Mouse (Mus musculus) embryo, embryonic 11 days (tissue): ENCODE data around the gene C2cd2l.
A peak's percentile ranks its signal among the peaks of the same experiment; 100 is the strongest.
"Not testable (repeated sequence)": the region's sequence is repeated elsewhere in the genome, so short reads cannot be mapped to it uniquely, and the experiment has no call there.

Source experiments
- DNase-seq: peaks from one replicate; pipeline ENCODE4 v3.0.0-alpha.2; 2015

Gene C2cd2l

DNA sequence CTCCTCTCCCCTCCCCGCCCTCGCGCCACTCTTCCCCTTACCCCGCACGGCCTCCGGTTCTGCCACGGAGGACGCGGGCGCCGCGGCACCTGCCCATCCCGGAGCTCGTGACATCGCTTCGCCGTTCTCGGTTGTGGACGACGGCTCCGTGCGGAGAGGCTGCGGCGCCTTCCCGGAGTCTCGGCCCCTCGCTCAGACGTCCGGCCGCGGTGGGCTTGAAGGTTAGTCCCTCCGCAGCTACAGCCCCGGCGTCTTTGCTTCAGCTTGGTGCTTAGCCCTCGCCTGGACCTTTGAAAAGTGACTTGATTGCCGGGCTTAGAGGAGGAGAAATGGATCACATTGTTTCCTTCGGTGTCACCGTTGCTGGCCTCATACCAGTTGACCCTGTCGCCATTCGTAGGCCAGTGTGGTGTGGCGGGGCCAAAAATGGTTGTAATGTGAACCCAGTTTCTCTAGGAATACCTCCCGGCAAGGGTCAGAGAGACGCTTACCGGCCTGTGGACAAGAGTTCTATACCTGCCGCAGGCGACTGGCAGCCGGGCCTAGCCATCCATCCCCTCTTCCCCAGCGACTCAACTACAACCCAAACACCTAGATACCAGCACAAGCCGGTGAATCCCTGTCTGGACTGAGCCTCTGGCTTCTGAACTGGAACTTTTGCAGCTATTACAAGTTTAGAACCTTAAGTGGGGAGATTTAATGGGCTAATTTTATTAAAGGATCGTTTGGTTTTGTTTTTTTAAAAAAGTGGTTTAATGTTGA is 15.4 kb upstream of the C2cd2l start:
- DNase-seq: peak; percentile 59

DNA sequence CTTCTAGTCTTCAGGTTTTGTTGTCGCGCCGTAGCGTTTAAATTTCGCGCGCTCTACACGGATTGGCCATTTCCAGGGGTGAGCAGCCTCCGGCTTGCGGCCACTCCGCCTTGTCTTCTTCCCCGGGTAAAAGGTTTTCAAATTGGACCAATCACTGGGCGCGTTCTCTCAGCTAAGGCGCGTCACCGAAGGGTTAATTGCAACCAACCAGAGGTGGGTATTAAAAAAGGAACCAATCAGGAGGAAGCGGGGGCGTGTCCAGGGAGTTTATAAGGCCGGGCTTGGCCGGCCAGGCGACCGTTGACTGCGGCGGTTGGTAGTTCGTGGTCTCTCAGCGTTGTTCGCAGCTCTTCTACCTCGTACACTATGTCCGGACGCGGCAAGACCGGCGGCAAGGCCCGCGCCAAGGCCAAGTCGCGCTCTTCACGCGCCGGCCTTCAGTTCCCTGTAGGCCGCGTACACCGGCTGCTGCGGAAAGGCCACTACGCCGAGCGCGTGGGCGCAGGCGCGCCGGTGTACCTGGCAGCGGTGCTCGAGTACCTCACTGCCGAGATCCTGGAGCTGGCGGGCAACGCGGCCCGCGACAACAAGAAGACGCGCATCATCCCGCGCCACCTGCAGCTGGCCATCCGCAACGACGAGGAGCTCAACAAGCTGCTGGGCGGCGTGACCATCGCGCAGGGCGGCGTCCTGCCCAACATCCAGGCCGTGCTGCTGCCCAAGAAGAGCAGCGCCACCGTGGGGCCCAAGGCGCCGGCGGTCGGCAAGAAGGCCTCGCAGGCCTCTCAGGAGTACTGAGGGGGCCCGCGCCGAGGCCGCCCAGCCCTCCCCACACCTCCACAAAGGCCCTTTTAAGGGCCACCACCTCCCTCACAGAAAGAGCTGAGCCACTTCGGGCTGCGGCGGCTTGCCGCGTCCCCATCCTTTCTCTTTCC is 14.6 kb upstream of the C2cd2l start, which contains the start of gene H2afx:
Gene H2afx, plus strand, starts transcription at position 299 of the 935 bp plus-strand sequence.
- DNase-seq: peak; percentile 99

DNA sequence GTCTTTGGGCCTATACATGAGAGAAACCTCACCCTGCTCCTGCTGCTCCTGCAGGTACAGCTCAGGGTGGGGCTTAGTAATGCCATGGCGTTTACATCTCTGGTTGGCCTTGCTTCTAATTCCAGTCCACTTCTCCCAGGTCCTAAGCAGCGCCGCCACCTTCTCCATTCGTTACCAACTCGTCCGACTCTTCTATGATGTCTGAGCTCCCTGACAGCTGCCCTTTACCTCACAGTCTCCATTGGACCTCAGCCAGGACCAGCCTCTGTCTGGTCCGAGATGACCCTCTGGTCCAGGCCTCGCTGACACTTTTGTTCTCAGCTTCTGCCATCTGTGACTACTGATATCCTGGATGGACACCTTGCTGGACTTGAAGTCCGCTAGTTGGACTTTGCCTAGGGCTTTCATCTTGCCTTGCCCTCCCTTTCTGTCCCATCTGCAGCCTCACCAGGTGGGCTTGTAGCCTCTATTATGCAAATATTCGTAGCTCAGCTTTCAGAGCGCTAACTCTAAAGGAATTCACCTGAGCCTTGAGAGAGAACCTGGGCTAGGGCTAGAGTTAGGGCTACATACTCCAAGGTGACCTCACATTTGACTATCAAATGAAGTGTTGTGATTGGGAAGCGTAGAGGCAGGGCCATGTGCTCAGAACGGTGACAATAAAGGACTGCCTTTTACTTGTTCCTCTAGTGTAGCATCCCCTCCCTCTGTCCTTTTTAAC is 13.0 kb upstream of the C2cd2l start:
- no peak for DNase-seq

DNA sequence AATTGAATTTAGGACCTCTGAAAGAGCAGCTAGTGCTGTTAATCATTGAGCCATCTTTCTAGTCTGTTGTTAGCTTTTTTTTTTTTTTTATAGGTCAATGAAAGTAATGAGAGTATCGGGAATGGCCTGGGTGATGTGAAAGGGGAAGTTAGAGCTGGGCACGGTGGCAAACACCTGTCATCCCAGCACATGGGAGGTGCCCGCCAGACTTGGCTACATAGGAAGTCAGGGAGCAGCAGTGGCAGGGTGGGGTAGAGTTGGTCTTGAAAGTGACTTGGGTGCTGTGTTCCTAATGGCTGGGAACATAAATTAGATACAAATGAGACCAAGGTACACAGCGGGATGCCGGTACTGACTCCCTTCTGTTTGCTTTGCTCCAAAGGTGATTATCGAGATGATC is 10.7 kb upstream of the C2cd2l start:
- no peak for DNase-seq

DNA sequence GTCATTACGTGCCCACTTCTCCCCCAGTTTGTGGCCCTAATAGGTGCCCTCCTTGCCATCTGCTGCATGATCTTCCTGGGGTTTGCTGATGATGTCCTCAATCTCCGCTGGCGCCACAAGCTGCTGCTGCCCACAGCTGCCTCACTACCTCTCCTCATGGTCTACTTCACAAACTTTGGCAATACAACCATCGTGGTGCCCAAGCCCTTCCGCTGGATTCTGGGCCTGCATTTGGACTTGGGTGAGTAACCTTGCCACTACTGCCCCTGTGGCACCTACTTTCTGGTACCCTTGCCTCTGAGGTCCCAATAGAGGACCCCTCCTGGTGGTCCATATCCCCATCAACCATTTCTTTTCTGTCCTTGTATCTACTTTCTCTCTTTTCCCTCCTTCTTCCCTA is 7.8 kb upstream of the C2cd2l start:
- no peak for DNase-seq

DNA sequence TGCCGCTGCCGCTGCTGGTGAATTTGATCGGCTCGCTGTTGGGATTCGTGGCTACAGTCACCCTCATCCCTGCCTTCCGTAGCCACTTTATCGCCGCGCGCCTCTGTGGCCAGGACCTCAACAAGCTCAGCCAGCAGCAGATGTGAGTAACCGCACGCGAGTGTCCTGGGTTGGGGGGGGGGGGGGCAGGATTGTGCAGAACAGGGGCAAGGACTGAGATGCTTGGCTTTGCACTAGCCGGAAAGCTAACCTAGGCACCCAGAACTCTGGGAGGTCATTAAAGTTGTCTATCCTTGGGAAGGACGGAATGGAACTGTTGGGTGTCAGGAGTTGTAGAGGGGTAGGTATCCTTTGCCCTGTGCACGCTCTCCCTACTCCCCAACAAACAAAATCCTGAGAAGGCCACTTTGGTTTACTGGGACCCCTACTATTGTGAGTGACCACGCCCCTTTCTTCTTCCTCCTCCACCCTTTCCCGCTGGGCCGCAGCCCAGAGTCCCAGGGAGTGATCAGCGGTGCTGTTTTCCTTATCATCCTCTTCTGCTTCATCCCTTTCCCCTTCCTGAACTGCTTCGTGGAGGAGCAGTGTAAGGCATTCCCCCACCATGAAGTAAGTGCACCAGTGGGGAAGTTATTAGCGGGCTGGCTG is 7.1 kb upstream of the C2cd2l start:
- DNase-seq: peak; percentile 80

DNA sequence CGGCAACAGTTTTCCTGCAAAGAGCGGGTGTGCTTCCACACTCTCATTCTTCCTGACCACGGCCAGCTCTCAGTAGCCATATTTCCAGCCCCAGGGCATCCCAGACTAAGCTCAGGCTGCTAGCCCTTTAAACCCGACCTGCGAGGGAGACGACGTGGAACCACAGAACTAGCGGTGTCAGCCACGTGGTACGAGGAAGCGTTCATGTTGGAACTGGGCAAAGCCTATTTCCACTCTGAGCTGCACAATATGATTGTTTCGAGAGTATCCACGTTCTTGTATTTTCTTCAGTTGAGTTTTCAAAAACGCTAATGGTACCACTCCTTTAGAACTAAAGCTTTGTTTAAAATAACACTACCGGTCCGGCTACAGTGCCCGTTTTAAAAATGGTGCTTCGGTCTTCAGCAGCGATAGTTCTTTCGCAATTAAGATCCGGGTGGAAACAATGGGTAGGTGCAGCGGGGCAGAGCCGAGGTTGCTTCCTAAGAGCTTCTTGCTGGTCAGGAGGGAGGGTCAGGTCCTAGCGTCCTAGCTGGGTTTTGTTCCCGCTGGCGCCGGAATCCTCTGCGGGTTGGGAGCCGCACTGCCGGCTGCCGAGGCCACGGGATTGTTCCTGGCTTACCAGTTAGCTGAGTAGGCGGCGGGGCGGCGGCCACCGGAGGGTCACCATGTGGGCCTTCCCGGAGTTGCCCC is 6.4 kb upstream of the C2cd2l start:
- peak; percentile 91 for DNase-seq

DNA sequence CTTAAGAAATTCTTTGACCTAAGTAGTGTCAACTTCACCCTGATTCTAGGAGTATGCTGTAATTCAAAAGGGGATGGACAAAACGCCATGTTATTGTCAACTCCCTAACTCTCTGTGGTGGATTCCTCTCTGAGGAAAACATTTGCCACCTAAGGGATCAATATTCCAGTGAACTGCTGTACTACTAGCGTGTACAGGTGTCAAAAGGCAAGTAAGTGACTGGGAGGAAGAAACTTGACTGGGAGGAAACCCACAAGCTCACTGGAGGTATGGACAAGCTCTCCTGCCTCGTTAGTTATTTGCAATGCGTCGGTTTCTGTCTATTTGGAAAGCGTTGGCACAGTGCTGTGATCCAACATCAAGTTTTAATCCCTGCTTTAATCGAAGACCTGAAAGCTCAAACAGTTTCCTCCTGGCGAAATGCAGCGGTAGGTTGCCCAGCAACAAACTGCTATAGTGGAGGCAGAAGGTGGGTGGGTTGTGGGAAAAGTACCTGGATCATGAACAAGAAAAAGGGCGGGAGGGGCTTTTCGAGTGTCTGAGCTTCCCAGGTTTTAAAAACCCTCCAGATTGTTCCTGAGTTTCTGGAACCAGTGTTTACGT is 5.8 kb upstream of the C2cd2l start, which contains the start of gene Dpagt1:
Gene Dpagt1, plus strand, starts transcription at position 252 of the 603 bp plus-strand sequence.
- DNase-seq: no peak

DNA sequence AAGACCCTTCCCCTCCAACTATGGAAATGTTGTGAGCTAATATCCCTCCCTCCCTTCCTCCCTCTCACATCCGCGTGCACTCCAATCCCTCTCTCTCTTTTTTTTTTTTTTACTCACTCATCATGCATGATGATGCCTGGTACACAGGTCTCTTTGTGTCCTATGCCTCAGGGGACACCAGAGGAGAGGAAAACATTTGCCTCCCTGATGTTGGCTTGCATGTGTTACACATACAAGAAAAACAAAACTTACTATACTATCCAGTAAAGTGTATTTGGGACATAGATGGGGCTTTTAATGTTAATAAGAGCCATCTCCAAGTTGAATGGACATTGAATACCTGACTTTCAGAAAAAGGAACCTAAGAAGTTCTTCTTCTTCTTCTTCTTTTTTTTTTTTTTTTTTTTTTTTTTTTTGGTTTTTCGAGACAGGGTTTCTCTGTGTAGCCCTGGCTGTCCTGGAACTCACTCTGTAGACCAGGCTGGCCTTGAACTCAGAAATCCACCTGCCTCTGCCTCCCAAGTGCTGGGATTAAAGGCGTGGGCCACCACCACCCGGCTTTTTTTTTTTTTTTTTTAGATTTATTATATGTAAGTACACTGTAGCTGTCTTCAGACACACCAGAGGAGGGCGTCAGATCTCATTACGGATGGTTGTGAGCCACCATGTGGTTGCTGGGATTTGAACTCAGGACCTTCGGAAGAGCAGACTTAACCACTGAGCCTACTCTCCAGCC is 5.1 kb upstream of the C2cd2l start:
- DNase-seq: not testable (repeated sequence)

DNA sequence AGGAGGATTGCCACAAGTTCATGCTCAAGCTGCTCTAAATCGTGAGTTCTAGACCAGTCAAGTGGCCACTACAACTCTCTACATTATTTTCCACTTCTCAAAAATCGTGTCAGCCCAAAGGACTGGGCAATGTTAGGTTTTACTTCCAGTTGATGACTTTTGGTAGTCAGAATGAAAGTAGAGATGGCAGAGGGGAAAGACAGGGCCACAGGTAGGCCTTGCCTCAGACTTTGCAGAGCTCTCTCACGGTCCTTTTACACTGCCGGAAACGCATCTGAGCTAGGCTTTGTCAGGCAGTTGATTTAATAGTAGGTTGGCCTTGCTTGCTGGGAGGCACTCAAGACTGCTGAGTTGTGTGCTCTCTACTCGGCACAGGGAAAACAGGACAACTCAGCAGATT is 4.1 kb upstream of the C2cd2l start:
- DNase-seq: no peak

DNA sequence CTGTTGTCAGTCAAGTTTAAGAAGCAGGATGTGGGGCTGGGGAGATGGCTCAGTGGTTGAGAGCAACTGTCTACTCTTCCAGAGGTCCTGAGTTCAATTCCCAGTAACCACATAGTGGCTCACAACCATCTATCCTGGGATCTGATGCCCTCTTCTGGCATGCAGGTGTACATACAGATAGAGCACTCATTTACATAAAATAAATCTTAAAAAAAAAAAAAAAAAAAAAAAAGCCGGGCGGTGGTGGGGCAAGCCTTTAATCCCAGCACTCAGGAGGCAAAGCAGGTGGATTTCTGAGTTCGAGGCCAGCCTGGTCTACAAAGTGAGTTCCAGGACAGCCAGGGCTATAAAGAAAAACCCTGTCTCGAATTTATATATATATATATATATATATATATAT is 3.6 kb upstream of the C2cd2l start:
- not testable (repeated sequence) for DNase-seq

DNA sequence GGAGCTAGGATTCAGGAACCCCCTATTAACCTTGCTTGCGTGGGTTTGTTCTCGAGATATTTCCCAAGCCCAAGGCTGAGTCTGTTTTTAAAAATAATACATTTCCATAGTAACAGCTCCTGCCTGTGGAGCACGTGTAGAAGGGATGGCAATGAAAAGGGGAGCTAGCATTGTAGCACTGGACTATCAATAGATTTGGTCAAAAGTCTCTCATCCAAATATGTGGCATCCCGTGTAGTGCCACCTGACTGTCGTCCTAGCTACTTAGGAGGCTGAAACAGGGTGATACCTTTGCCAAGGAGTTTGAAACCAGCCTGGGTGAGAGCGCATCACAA is 681 bp upstream of the C2cd2l start:
- DNase-seq: no peak

DNA sequence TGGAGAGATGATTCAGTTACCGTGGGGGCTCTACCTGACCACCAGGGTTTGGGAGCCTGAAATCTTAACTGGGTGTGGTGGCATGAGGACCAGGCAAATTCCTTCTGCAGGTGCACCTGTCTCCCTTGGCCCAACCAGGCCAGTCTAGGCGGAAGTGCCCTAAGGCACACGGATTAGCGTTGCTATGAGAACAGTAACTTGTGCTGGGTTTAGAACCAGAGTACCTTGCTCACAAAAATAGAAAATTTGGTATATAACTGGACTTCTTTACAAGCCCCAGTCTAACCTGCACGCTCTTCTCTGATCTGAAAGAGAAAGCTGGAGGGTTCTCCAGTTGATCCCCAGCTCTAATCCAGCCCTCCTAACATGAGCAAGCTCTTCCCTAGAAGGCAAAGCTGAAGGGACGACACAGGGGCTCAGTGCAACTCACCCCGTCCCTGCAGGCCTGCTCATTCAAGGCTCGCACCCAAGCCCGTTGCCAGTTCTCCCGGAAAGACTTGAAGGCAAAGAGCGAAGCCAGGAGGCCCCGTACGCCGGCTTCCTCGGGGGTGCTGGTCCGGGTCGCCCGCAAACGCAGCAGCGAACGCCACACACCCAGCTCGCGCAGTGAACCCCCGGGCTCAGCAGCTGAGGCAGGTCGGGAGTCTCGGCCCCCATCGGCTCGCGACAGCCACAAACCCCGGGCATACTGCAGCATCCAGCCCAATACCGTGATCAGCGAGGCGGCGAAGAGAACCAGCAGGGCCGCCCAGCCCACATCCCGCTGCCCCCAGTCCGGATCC is 789 bp downstream of the C2cd2l start:
- DNase-seq: peak; percentile 38

DNA sequence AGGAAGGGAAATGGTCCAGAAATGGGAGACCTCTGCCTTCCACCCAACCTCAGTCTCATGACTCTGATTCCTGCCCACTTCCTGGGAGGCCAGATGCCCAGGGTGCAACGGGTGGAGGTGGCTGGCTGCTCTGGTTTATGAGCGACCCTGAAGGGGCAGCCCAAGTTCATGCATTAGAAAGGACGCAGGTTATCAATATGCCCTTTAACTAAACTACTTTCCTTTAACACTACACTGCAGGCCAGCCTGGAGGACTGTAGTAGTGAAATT is 1.3 kb downstream of the C2cd2l start:
- no peak for DNase-seq

DNA sequence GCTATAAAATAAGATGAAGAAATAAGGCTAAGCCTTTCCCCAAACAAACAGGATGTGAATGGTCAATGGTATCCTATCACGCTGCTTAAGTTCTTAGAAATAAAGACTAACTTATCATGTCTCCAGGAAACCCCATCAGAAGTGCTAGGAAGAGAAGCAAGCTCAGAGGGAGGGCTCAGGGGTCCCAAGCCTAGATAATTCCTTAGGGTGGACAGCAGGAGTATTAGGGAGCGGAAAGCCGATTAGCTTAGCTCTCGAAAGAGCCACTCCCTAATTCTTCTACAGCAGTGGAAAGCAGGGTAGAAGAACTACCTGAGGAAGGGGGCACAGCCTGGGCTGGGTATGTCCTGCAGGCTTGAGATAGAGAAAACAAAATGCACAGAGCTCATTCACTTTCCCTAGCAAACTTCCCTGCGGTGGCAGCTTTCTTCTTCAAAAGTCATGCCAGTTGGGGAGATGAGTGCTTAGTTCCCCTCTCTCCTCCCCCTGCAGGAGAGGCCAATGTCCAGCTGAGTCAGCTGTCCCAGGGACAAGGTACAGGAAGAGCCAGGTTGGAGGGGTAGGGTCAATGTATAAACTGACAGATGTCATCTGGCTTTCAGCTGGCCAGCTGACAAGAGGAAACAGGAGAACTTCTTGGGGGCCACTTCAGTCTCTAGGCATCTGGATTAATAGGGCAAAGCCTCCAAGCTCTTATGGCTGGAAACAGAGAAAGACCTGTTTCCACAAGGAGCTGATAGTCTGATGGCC is 1.8 kb downstream of the C2cd2l start:
- no peak for DNase-seq

DNA sequence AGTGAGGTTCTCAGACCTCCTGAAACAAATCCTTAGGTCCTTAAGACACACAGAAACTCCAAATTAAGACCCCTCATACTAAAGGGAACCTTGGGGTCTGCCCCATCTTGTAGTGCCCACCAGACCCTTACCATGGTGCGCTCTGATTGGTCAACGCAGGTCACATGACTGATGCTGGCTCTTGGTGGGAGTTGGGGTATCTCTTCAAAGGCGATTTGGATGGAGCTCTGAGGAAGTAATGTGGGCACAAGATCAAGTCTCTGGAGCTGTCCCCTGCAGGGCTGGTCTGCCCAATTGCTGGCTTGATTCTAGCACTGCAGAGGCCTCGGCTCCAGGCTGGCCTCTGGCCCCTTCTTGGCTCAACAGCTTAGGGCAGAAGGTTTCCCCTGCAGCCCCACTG is 2.6 kb downstream of the C2cd2l start:
- DNase-seq: no peak

DNA sequence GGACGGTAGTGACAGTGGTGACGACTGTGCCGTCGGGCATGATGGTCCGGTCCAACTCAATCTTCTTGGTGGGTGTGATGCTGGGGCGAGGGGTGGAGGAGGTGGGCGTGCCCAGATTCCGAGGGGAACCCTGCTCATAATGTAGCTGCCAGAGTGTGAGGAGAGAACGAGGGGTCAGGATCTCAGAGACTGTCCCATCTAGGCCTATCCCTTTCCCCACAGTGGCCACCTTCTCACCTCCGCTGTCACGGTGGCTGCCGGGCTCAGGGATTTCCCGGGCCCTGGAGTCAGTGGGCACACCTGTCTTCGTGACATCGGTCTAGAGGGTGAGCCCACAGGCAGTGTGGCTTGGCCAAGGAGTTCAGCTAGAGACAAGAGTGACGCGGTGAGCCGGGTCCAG is 5.2 kb downstream of the C2cd2l start:
- no peak for DNase-seq

DNA sequence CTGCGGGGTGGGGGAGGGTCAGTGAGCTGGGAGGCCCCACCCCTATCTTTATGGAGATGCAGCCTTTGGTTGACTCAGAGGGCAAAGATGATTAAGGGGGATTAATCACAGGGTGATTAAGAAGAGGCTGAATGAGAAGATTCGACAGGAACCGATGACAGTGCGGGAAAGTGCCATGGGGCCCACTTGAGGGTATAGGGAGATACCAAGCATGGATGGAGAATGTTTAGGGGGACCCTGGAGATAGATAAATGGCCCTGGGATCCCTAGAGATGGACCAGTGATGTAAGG is 5.9 kb downstream of the C2cd2l start:
- DNase-seq: no peak

DNA sequence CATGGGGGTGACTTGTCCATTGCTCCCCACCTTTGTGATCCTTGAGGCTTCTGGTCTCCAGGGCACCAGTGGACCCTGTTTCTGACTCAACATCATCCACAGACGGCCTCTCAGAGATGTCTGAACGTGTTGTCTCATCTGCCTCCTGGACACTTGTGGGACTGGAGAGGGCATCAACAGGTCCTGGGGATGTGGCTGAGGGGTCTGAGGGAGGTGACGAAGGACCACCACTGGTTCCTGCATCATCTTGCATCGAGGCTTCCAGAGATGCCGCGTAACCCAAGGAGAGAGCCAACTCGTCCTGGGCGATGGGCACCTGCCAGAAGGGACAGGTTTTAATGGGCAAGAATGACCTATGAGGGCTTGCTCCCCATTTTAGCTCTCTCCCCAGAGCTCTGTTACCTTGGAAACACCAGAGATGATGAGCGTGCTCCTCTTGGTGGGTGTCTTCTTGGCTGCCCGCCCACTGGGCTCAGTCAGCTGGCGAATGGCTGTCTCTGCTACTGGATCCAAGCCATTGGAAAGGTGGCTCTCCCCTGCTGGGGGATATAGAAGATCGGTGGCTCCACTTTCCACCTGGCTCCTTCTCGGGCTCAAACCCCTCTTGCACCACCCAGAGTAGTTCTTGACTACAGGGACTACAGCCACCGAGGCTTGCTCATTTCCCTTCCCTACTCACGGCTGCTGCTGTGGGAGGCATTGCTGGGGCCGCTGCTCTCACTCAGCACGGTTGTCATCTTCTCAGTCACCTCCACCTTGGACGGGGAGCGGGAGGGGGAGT is 6.4 kb downstream of the C2cd2l start:
- DNase-seq: no peak
